Mouse (Mus musculus): ENCODE measurements around the gene Zfp423.

DNA sequence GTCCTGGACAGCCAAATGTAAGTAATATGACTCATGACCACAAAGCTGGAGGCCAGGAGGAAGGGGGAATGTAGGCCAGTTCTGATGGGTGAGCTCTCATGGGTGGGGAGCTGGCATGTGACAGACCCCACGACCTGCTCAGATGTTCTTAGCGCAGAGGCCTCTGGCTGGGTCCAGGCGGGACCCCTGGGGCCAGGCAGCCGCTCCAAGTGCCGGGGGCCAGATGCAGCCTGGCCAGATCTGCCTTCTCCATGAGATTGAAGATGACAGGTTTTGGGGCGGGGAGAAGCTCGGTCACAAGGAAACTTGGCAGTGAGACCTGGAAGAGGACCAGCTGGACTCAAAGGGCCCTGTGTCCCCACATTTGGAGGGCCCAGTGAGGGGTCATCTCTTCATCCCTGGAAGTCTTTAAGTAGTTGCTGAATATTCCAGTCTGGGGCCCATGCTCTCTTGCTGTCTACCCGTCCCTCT lies 257.3 kb downstream of the Zfp423 start:
- TF ChIP-seq CTCF (IDR thresholded peaks at IDR 0.05; ENCODE audit: borderline replicate concordance, insufficient read depth, low read length) (no peak), POLR2A (IDR thresholded peaks at IDR 0.05; ENCODE audit: low read depth, low read length) (no peak)
